Mouse (Mus musculus) megakaryocyte, embryonic 14.5 days (primary cell): ENCODE results near the gene Ttc7.

ENCODE experiments used
- FLI1 ChIP-seq: IDR thresholded peaks from 2 replicates; pipeline ENCODE4 v1.6.1; 2012; ENCODE audit warnings: low read length, inconsistent platforms, mixed read lengths
- GATA1 ChIP-seq: IDR thresholded peaks from 3 replicates; pipeline ENCODE4 v1.6.1; 2012; ENCODE audit warnings: mixed read lengths, low read length, inconsistent platforms, borderline replicate concordance

DNA sequence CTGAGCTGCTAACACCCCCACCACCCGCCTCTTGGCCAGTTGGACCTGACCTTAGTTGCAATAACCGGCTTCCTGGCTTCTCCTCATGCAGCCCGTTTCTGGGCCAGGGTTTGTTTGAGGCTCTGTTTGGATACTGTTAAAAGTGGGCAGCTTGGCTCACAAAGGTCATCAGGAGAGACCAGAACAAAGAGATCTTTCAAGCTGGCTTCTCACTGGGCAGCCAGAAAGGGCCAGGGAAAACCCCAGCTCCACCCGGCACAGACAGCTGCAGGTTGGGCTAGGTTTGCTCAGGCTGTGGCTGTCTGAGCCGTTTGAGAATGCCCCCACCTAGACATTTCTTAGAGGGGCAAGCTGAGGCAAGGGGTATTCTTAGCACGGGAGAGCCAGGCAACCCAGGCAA is 34.6 kb downstream of the Ttc7 start:
- TF ChIP-seq GATA1 = no peak
- no peak for TF ChIP-seq FLI1
